Mouse (Mus musculus): ENCODE measurements around the gene Ralb.

Ralb gene

DNA sequence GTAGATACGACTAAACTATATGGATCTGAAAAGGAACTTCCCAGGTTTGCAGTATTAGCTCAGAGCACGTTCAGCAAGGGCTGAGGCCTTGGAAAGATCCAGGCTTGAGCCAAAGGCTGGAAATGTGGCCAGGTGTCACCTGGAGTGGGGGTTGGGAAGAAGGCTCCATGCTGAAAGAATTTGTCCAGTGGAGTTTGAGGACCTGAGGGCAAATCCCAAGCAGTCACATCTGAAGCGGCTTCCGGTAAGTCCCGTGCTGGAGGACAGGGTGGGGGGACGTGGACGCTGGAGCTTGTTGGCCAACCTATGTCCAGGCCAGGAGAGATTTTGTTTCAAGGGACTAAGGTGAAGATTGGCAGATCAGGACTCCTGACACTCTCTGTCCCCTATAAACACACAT lies 19.2 kb upstream of the Ralb start:
- DNase-seq (ENCODE audit: low read depth, low spot score): no peak

- no peak for DNase-seq (ENCODE audit: low read depth, low spot score)
These were observed 18.8 kb upstream of the Ralb start for GRCm38 (mm10) chr1:119523369-119523768.

DNA sequence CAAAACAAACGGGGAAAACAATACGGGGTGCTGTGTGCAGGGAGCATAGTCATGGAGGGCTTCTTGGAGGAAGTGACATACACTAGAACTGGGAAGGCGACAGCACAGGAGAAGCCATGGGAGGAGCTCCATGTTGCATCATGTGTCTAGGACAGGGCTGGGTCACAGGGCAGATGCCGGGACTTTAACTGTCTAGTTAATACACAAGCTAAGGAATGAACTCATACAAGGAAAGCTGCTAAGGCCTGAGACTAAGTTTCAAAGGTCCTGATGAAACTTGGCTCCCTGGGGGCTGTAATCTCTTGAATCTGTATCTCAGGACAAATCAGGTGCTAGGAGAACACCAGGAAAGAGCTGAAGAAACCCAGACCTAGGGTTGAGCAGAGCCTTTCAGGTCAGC lies 18.1 kb upstream of the Ralb start:
- no peak for DNase-seq (ENCODE audit: low read depth, low spot score)

DNA sequence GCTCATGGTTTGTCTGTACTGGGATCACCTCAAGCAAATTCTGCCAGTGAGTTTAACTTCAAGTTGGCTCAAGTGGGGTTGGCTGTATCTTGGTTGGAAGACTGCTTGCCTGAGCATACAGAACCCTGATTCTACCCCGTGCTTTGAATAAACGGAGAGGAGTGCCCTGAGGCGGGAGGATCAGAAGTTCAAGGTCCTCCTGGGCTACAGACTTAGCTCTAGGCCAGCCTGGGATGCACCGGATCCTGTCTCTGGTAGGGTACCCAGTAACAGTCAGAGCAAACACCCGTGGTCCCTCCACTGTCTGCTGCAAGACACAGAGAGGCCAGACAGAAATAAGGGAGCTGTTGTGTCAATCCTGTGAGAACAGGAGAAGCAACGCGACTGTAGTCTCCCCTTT lies 17.1 kb upstream of the Ralb start:
- no peak for DNase-seq (ENCODE audit: low read depth, low spot score)

GRCm38 (mm10) chr1:119521029-119521428 lies 16.4 kb upstream of the Ralb start:
- no peak for DNase-seq (ENCODE audit: low read depth, low spot score)

- no peak for DNase-seq (ENCODE audit: low read depth, low spot score)
These were observed 14.7 kb upstream of the Ralb start for GRCm38 (mm10) chr1:119519286-119519685.

- DNase-seq (ENCODE audit: low read depth, low spot score): no peak
These were observed 14.2 kb upstream of the Ralb start for GRCm38 (mm10) chr1:119518786-119519185.

DNA sequence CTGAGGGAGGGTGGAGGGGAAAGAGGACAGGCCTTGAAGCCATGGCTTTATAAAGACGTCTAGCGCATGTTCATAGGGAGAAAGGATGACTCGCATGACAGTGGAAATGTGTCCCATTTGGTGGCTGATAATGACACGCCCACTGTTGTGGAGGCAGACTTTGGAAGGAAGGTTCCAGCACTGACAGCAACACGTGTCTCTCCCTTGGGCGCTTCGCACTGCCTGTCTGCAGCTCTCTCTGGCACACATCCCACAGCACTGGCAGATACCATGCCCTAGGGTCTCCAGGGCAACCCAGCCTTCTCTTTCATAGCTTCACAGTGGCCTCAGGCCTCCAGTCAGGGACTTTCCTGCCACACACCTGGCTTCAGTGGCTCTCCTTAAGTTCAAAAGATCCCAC lies 13.5 kb upstream of the Ralb start:
- no peak for DNase-seq (ENCODE audit: low read depth, low spot score)

GRCm38 (mm10) chr1:119510857-119511256 lies 6.3 kb upstream of the Ralb start:
- DNase-seq (ENCODE audit: low read depth, low spot score): no peak

DNA sequence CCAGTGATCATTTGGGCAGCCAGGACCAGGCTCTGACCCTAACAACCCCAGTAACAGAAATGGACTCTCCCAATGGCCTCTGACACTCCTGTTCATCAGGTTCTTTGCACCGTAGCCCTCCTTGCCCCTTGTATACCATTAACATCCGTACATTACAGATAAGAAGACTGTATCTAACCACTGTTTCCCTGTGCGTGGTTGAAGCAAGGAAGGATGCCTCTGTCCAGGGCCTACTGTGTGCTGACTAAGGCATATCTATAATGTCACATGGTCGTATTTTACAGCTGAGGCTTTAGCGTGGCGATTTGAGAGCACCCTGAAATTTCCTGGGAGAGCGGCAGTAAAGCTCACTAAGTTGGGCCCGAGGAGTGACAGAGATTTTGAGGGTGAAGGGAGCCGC lies 5.8 kb upstream of the Ralb start:
- no peak for DNase-seq (ENCODE audit: low read depth, low spot score)

DNA sequence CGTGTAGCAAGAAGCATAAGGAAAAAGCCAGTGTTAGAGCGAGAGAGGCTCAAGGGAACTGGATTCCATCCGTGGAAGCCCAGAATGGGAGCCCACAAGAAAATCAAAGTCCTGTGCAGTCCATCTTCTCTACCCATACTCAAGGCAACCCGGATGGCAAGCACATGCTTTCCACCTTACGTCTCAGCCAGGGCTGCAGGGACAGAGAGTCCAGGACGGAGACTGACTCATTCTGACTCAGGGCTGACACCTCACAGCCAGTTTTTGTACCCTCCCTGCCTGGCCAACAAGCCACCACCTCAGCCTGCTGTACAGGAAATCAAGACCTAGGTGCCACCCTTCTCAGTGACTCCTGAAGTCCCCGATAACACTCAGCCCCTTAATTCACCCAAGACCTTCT lies 4.9 kb upstream of the Ralb start:
- no peak for DNase-seq (ENCODE audit: low read depth, low spot score)

GRCm38 (mm10) chr1:119508548-119508947 lies 4.0 kb upstream of the Ralb start:
- DNase-seq (ENCODE audit: low read depth, low spot score): no peak

DNA sequence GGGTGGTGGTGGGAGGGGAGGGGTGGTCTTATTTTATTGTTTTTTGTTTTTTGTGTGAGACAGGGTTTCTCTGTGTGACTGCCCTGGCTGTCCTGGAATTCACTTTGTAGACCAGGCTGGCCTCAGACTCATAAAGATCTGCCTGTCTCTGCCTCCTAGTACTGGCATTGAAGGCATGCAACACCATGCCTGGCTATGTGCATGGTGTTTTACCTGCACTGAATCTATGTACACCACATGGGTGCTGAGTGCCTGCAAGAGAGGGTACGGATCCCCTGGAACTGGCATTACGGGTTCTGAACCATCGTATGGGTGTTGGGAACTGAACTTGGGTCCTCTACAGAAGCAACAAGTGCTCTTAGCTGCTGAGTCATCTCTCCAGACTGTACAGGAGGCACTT lies 1.4 kb upstream of the Ralb start:
- DNase-seq (ENCODE audit: low read depth, low spot score): no peak

DNA sequence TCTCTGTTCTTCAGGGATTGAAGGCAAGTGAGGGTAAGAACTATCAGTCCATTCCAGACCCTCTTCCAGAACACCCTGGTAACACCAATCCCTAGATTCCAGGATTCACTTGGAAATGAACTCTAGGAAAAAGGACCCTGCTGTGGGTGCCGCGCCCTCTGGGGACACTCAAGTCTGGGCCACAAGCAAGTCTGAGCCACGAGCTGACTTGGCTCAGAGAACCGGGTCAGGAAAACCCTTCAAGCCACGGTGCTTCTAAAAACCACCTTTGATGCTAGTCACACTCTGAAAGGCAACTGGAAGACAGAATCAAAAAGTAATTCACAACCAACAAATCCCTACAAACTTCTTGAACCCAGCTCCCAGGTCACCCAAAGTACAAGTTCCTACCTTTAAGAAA lies 786 bp downstream of the Ralb start:
- DNase-seq (ENCODE audit: low read depth, low spot score): no peak

DNA sequence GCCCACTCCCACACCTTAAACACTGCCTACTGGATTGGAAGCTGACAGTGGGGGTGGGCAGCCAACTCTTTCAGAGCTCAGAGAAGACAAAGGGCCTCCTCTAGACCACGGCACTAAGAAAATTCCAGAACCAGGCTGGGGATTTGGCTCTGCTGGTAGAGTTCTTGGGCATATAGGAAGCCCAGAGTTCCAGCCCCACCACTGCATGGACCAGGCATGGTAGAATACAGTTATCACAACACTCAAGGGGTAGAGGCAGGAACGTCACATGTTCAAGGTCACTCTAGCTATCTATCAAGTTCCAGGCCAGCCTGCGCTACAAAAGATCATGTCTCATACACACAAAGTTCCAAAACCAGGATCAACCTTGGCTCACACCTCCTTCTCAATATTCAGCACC lies 1.4 kb downstream of the Ralb start:
- DNase-seq (ENCODE audit: low read depth, low spot score): no peak

DNA sequence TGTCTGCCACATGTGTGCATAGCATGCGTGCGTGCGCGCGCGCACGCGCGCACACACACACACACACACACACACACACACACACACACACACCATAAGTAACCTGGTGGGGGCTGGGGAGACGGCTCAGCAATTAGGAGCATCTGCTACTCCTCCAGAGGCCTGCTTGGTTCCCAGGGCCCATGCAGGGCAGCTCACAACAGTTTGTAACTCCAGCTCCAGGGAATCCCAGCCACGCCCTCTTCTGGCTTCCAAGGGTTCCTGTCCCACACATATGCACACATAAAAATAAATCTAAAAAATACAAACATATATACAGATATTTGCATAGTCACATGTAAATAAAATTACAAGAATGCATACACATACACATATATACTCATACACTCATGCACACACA lies 1.9 kb downstream of the Ralb start:
- no peak for DNase-seq (ENCODE audit: low read depth, low spot score)

DNA sequence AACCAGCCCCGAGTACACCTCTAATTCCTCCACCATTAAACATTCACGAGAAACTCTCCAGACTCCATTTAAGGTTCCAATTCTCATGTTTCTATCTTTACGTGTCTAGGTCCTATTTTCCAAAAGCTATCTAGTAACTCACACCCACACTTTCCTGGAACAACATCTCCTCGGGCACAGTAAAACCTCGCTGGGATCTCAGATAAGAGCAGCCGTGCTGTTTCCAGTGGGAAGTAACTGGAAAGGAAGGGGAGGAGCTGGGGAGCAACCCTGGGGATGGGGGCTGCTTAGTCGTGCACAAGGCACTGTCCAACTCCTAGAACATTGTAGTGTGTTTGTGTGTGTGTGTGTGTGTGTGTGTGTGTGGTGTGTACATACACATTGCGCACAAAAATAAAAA lies 2.7 kb downstream of the Ralb start:
- DNase-seq (ENCODE audit: low read depth, low spot score): peak; percentile 35

- DNase-seq (ENCODE audit: low read depth, low spot score): no peak
These were observed 5.1 kb downstream of the Ralb start for GRCm38 (mm10) chr1:119499456-119499855.

- DNase-seq (ENCODE audit: low read depth, low spot score): no peak
These were observed 5.9 kb downstream of the Ralb start for GRCm38 (mm10) chr1:119498536-119499231.

GRCm38 (mm10) chr1:119497346-119498004 lies 7.1 kb downstream of the Ralb start:
- DNase-seq (ENCODE audit: low read depth, low spot score): no peak

- DNase-seq (ENCODE audit: low read depth, low spot score): peak; percentile 75
These were observed 9.2 kb downstream of the Ralb start for GRCm38 (mm10) chr1:119495396-119495775.

DNA sequence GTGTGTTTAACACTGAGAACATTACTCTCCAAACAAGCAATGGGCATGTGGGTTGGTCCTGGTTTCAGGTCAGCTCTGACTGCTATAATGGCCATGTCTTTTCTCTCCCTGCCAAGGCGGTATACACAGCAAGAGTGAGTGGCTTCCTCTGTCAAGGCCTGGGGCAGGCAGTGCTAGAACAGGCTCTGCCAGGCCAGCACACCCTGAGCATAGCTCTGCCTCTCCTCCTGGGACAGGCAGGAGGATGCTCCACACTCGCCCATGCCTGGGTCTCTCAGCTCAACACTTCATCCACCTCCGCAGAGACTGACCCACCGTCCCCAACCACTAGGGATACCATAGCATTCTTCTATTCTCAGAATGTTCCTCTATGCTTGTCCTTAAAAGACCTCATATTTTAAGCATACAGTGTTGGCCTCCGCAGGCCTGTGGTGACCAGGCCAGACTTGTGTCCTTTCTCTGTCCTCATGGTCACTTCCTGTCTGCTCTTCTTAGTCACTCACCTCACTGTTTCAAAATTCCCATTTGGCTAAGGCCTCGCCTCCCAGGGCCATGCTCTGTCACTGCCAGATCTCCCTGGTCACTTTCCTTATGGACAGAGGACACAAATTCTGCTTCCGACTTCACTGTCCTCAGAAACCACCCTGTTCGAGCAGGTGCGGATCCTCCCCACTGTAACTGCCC lies 9.7 kb downstream of the Ralb start:
- peak; percentile 77 for DNase-seq (ENCODE audit: low read depth, low spot score)

Measured in brain, adult 2 months (tissue).